Mouse (Mus musculus) heart, embryonic 12.5 days (tissue): ENCODE data around the gene Lmbr1l. TPM values are rescaled to one million over a fixed set of nuclear protein-coding genes. Genes with fewer than 3 reads are reported as not detected.

Experiments
- ATAC-seq: fragments of 200-750 bp; cut with Nextera tagmentation; 2 replicates; pipeline ENCODE4 v1.8.0; 2017; ENCODE audit warnings: moderate TSS enrichment, moderate library complexity; ENCODE audit not compliant: insufficient number of reproducible peaks, low FRiP score
- H3K27ac ChIP-seq: fragments of 300-500 bp; sonication (generic); 2 replicates; pipeline ENCODE4 v1.5.1; 2016; ENCODE audit warnings: mild to moderate bottlenecking, moderate library complexity; ENCODE audit not compliant: poor library complexity, severe bottlenecking
- H3K27me3 ChIP-seq: fragments of 300-500 bp; sonication (generic); replicated peaks from 2 replicates; pipeline ENCODE4 v1.6.1; 2016; ENCODE audit warnings: mild to moderate bottlenecking, moderate library complexity
- H3K36me3 ChIP-seq: fragments of 300-500 bp; sonication (generic); 2 replicates; pipeline ENCODE4 v1.6.1; 2016; ENCODE audit warnings: mild to moderate bottlenecking, moderate library complexity
- H3K4me1 ChIP-seq: fragments of 300-500 bp; sonication (generic); replicated peaks from 2 replicates; pipeline ENCODE4 v1.6.1; 2016; ENCODE audit warnings: mild to moderate bottlenecking
- H3K4me2 ChIP-seq: fragments of 300-500 bp; sonication (generic); 2 replicates; pipeline ENCODE4 v1.6.1; 2016; ENCODE audit warnings: mild to moderate bottlenecking, moderate library complexity
- H3K4me3 ChIP-seq: fragments of 300-500 bp; sonication (generic); 2 replicates; pipeline ENCODE4 v1.5.1; 2016; ENCODE audit warnings: mild to moderate bottlenecking
- H3K9ac ChIP-seq: fragments of 300-500 bp; sonication (generic); 2 replicates; pipeline ENCODE4 v1.6.1; 2016; ENCODE audit warnings: mild to moderate bottlenecking, moderate library complexity
- H3K9me3 ChIP-seq: fragments of 300-500 bp; sonication (generic); replicated peaks from 2 replicates; pipeline ENCODE4 v1.6.1; 2016; ENCODE audit warnings: mild to moderate bottlenecking, moderate library complexity
- WGBS: fragments of 180-500 bp; shearing (Covaris S2); methylation state at CpG from one replicate; pipeline ENCODE4 v1.1.7; 2016; 5-methylcytosine and 5-hydroxymethylcytosine counted together
- polyA plus RNA-seq: library from polyadenylated mRNA; unstranded; fragments of >200 nt; fragmentation: Nextera tagmentation; extraction: Ambion mirVana; gene quantifications from 2 replicates; pipeline ENCODE4 v1.2.1, GENCODE M21; 2016

Gene Lmbr1l
- polyA plus RNA-seq, 1 experiment from 2014 or later = 16.9 TPM

DNA sequence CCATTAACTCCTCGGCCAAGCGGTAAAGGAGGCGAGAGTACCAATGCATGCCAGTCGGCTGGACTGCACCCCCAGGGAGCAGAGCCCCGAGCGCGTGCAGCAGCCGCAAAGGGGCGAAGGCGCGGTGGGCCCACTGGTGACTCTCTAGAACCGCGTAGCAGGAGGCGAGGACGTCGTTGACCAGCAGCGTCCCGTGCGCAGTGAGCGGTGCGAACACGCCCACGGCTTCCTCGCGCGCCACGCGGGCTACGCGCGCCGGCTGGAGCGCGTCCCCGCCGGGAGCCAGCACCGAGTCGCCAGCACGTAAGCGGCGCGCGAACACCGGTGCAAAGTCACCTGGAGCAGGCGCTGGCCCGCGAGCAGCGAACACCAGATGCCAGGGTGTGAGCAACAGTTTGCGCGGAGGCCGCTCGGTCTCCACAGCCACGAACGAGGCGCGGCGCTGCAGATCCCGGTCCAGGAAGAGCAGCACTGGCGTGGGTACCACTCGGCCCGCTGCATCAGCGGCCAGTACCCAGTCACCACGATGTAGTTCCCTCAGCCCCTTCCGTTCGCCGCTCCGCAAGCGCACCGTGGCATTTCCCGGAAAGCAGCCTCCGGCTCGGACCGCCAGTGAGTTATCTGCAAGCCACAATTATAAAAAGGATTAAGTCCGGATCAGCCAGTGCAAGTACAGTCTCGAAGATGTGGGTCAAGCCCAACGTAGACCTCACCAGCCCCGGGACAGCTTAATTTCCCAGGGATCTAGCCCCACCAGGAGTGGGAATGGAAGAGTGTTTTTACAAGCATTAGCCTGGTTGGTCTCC, 23.9 kb downstream of the Lmbr1l start, which contains the start of gene Rhebl1:
Gene Rhebl1 (minus strand): TSS at position 601 of the 806 bp plus-strand sequence.
- ATAC-seq = no peak
- Histone ChIP-seq H3K4me1 (peaks cover 49% of the 10 kb centered on the region), H3K27ac (peak within 1 kb of the TSS; percentile 51; the same call in 1 of the 2 replicates)

DNA sequence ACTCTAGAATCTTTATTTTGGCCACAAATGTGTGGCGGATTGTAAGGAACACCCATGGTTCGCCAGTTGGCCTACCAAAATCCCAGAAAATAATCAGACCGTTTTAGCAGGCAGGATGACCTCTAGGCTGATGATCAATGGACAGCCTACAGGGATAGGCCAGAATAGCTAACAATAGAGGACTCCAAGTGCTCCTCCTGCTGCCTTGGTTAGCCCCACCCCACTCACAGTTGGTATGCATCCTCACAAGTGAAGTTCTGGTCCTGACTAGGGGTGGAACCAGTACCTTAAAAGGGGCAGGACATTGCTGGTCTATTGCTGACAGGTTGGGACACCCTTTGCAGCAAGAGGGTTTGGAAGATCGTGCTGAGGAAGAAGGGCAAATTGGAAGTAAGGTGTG, 25.0 kb downstream of the Lmbr1l start:
- Histone ChIP-seq H3K4me1 (peaks cover 42% of the 10 kb centered on the region), H3K27ac (no peak overlapping the region), H3K36me3 (no peaks in the 10 kb centered on the region), H3K4me3 (no peak overlapping the region), H3K4me2 (peak overlapping the region; percentile 95; the same call in 1 of the 2 replicates), H3K27me3 (peaks cover 60% of the 10 kb centered on the region), H3K9me3 (no peaks in the 10 kb centered on the region), H3K9ac (no peak overlapping the region)
- WGBS = 56% methylated on average over 4 of the region's 4 CpGs
- ATAC-seq = no peak

More for the DNA sequence above, 23.9 kb downstream of the Lmbr1l start, which contains the start of gene Rhebl1:
- Histone ChIP-seq H3K9ac (peak within 1 kb of the TSS; percentile 64), H3K9me3 (no peaks in the 10 kb centered on the region), H3K36me3 (no peaks in the 10 kb centered on the region), H3K27me3 (peaks cover 70% of the 10 kb centered on the region), H3K4me3 (peak within 1 kb of the TSS; percentile 59), H3K4me2 (peak within 1 kb of the TSS; percentile 95)
- 1% methylated on average over 77 of the region's 77 CpGs for WGBS

DNA sequence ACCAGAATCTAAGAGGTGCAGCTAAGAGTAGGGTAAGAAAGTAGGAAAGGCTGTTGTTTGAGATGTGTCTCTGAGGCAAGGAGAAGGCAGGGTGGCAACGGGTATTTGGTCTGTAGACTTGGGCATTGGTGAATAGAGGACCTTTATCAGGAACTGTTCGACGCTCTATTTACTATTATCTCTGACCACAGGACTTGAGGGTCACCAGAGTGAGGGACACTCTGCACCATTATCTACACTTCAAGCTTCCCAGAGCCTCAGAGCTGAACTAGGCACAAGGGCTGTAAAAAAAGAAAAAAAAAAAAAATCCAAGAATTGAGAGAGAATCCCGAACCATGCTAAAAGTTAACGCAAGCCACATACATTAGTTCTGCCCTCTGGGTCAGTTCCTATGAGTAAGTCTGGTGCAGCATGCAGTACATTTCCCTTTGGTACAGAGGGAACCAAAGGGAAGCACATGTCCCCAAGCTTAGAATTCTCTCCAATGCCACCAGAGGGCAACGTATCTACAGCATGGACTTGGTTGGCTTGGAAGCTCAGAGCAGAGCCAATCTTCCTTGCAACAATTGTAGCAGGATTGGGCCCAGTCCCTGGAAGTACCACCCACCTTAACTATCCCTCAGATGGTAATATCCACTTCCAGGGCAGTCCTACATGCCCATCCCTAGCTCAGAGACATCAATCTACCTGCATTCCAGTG, 26.0 kb downstream of the Lmbr1l start:
- H3K9me3 ChIP-seq = no peaks in the 10 kb centered on the region
- no peak overlapping the region for H3K4me3 ChIP-seq
- H3K9ac ChIP-seq = 0 out of 2 replicates have a peak overlapping the region, but pooled peaks have one; percentile 35
- H3K27ac ChIP-seq = no peak overlapping the region
- H3K4me2 ChIP-seq = 0 out of 2 replicates have a peak overlapping the region, but pooled peaks have one; percentile 59
- WGBS = 20% methylated on average over 6 of the region's 6 CpGs
- peaks cover 33% of the 10 kb centered on the region for H3K4me1 ChIP-seq
- H3K27me3 ChIP-seq = peaks cover 52% of the 10 kb centered on the region
- ATAC-seq = peak; percentile 37; the same call in 1 of the 2 replicates
- no peaks in the 10 kb centered on the region for H3K36me3 ChIP-seq

DNA sequence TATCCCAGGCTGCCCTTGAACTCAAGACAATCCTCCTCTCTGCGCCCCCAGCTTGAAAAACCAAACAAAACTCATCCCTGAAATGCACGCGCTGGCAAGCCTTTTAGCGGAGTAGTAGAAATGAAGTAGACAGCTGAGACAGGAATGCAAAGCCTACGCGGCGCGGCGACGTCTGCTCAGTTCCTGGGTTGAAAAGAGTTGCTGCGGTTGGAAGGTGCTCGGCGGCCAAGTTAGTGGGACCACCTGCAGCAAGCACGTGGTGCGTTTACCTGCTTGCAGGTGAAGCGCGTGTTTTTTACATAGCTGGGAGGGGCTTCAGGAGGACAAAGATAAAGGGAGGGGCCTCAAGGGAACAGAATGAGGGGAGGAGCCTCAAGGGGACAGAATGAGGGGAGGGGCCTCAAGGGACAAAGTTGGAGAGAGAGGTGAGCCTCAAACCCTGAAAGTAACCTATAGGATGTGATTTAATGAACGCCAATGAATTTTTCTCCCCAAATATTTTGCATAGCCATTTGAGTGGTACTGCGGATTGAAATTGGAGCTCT, 26.8 kb downstream of the Lmbr1l start:
- Histone ChIP-seq H3K27ac (no peak overlapping the region), H3K27me3 (peaks cover 44% of the 10 kb centered on the region), H3K4me1 (peaks cover 27% of the 10 kb centered on the region), H3K9ac (peak overlapping the region; percentile 46; the same call in 1 of the 2 replicates), H3K36me3 (no peaks in the 10 kb centered on the region), H3K4me3 (peak overlapping the region; percentile 28), H3K4me2 (peak overlapping the region; percentile 59), H3K9me3 (no peaks in the 10 kb centered on the region)
- ATAC-seq = no peak
- 12% methylated on average over 19 of the region's 19 CpGs for WGBS

DNA sequence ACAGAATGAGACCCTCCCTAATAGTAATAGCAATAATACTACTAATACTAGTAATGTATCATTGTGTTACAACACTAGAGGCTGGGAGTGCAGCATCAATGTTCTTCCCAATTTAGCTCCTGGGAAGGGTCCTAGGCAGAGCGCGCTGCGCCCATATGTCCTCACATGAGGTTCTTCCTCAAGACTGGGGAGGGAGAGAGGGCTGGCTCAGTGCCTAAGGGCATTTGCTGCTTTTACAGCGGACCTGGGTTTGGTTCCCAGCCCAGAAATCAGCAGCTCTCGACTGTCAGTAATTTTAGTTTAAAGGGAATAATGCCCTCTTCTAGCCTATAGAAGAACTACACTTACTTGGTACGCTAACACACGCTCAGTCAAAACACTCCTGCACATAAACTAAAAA, 30.5 kb downstream of the Lmbr1l start:
- Histone ChIP-seq H3K4me3 (no peak overlapping the region), H3K27me3 (0 out of 2 replicates have a peak, but pooled peaks cover 6% of the 10 kb centered on the region), H3K4me2 (no peak overlapping the region), H3K9ac (no peak overlapping the region), H3K27ac (no peak overlapping the region), H3K36me3 (no peaks in the 10 kb centered on the region), H3K4me1 (no peaks in the 10 kb centered on the region; the same call in 1 of the 2 replicates), H3K9me3 (no peaks in the 10 kb centered on the region)
- 80% methylated on average over 7 of the region's 7 CpGs for WGBS
- no peak for ATAC-seq

DNA sequence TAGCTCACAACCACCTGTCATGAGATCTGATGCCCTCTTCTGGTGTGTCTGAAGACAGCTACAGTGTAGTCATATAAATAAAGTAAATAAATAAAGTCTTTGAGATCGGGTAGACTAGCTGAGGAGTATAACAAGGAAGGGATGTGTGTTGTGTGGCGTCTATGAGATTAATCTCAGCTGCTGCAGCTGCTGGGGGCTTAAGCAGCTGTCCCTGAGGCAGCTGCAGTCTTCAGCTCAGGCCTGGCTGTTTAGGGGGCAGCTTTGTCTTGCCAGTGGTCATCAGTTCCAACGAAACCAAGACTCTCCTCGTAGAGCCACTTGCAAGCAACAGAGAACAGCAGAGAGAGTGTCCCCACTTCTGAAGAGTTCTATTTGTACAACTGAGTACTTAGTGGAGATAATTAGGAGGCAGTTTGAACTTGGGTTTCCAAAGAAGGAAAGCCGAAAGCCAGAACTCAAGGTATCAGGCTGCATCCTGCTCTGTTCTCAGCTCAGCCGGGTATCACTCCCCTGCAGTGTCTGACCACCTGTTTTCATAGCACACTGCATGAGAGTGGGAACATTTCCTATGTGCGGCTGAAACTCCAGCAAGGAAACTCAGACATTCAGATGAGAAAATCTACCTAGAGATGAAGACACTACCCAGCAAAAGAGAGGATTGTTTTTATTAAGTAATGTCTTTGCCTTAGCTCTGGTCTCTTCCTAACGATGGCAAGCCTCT, 31.2 kb downstream of the Lmbr1l start:
- no peak for ATAC-seq
- no peak overlapping the region for H3K4me3 ChIP-seq
- WGBS = 61% methylated on average over 8 of the region's 8 CpGs
- no peak overlapping the region for H3K27ac ChIP-seq
- H3K9me3 ChIP-seq = no peaks in the 10 kb centered on the region
- H3K4me2 ChIP-seq = no peak overlapping the region
- H3K36me3 ChIP-seq = no peaks in the 10 kb centered on the region
- H3K9ac ChIP-seq = no peak overlapping the region
- 0 out of 2 replicates have a peak, but pooled peaks cover 4% of the 10 kb centered on the region for H3K27me3 ChIP-seq
- H3K4me1 ChIP-seq = peaks cover 2% of the 10 kb centered on the region

DNA sequence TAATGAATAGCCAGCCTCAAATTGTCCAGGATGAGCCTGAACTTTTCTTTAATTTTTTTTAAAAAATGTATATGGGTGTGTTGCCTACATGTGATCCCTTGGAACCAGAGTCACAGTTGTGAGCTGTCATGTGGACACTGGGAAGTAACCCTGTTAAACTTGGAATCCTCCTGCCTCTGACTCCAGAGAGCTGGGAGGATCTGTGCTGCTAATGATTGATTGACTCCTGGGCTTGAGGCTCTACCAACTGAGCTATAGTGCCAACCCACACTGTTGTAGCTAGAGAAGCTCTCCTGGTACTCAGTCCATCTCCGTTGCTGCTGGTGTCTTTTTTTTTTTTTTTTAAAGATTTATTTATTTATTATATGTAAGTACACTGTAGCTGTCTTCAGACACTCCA, 33.9 kb downstream of the Lmbr1l start:
- Histone ChIP-seq H3K27ac (no peak overlapping the region), H3K9me3 (no peaks in the 10 kb centered on the region), H3K4me1 (peaks cover 12% of the 10 kb centered on the region), H3K9ac (no peak overlapping the region), H3K4me3 (no peak overlapping the region), H3K27me3 (no peaks in the 10 kb centered on the region), H3K4me2 (no peak overlapping the region), H3K36me3 (no peaks in the 10 kb centered on the region)
- ATAC-seq = no peak
- 57% methylated on average over 1 of the region's 1 CpGs for WGBS

DNA sequence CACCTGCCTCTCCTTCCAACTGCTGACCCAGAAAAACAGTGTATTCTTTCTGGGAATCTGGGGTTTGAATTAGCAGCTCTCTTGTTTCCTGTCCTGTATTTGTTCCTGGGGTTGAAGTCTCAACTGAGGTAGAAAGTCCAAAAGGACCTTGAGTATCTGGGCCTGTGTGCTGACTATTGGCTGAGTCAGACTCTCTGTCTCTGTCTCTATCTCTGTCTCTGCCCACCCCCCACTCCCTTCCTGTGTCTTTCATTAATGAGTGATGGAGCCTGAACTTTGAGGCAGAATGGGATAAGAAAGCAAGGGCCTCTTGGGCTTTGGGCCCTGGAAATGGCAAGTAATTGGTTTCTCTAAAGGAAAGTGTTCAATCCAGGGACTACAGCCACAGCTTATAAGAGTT, 34.4 kb downstream of the Lmbr1l start:
- Histone ChIP-seq H3K9ac (no peak overlapping the region), H3K4me2 (no peak overlapping the region), H3K4me3 (no peak overlapping the region), H3K4me1 (peaks cover 12% of the 10 kb centered on the region), H3K27me3 (no peaks in the 10 kb centered on the region), H3K27ac (no peak overlapping the region), H3K36me3 (no peaks in the 10 kb centered on the region), H3K9me3 (no peaks in the 10 kb centered on the region)
- ATAC-seq = no peak

DNA sequence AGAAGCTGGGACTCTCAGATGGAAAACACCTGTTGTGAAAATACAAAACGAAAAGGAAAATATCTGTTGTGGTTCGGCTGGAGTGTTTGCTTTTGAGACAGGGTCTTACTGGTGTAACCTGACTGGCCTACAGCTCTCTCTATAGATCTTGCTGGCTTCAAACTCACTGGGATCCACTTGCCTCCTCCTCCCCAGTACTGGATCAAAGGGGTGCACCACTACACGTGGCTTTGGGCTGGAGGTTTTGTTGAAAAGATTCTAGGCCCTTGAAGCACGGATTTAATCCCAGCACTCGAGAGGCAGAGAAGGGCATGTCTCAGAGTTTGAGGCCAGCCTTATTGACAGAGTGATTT, 36.4 kb downstream of the Lmbr1l start:
- ATAC-seq = no peak
- peak overlapping the region; percentile 91 for H3K4me2 ChIP-seq
- H3K9me3 ChIP-seq = no peaks in the 10 kb centered on the region
- H3K27me3 ChIP-seq = no peaks in the 10 kb centered on the region
- H3K9ac ChIP-seq = peak overlapping the region; percentile 44; the same call in 1 of the 2 replicates
- WGBS = 19% methylated on average over 5 of the region's 5 CpGs
- 0 out of 2 replicates have a peak, but pooled peaks cover 3% of the 10 kb centered on the region for H3K36me3 ChIP-seq
- peak overlapping the region; percentile 62 for H3K4me3 ChIP-seq
- no peak overlapping the region for H3K27ac ChIP-seq
- H3K4me1 ChIP-seq = peaks cover 12% of the 10 kb centered on the region

DNA sequence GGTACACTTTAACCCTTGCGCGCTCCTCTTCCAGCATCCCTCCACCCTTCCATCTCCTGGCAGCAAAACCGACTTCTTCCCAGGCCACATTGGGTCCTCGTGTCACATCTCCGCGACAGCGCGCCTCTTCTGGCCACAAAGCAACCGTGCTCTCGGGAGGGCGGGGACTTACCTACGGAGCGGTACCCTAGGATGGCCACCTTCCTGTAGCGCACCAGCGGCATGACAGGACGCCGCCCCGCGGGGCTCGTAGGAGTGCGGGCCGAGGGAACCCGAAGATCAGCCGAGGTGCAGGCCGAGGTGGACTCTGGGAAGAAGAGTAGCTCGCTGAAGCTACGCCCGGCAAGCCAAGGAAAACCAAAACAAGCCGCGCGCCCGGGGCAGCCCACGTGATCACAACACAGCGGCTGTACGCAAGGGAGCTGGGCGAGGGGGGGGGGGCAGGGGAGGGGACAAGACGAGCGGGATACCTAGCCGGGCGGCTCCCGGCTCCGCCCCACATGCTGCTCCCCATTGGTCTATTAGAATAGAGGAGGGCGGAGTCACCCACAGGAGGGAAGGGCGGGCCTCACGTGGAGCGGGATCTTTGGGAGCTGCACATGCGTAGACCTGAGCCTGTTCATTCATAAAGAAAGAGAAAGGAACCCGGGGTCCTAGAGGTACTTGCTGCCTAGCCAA, 36.9 kb downstream of the Lmbr1l start:
- H3K4me3 ChIP-seq = peak overlapping the region; percentile 62
- no peaks in the 10 kb centered on the region for H3K27me3 ChIP-seq
- peak overlapping the region; percentile 91 for H3K4me2 ChIP-seq
- under 1% methylated on average over 42 of the region's 48 CpGs for WGBS
- H3K27ac ChIP-seq = peak overlapping the region; percentile 26; the same call in 1 of the 2 replicates
- ATAC-seq = peak; percentile 98
- H3K36me3 ChIP-seq = 0 out of 2 replicates have a peak, but pooled peaks cover 3% of the 10 kb centered on the region
- H3K4me1 ChIP-seq = peaks cover 12% of the 10 kb centered on the region
- H3K9ac ChIP-seq = peak overlapping the region; percentile 65
- H3K9me3 ChIP-seq = no peaks in the 10 kb centered on the region
